Mouse (Mus musculus): ENCODE results near the gene Pcgf6.

DNA sequence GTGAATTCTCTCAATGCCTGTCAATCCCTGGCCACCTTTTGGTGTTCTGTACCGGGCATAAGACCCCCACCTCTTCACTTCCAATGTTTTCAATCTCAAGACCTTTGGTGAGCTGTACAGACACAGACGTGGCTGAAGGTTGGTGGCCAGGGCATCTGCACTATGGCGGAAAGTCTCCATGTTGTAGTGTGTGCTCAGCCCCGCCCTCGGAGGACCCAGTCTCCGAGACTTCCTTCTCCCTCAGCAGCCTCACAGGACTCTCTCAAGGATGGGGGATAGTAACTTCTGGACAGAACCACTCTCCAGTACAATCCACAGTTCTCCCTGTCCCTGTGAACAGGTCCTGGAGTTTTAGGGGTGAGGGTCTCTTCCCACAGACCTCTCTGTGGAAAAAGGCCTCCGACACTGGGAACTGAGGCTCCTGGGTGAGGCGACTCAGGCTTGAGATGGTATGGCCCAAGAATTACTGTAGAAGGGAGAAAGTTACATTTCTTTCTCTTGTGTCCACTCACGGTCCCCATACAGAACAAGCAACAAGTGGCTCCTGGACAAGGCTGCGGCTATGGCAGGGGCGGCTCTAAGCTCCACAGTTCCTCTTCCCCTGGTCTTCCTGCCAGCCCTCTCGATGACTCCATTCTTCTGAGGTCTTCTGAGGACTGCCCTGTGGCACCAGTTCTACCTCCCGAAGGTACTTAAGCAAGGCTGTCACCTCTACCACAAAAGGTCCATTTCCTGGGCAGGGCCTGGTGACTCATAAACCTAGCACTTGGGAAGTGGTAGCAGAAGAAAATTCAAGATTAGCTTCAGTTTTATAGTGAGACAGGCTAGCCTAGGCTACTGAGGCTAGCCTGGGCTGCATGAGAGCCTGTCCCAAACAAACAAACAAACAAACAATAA lies 65.7 kb downstream of the Pcgf6 start:
- TF ChIP-seq CTCF (IDR thresholded peaks at IDR 0.05; ENCODE audit: extremely low read depth, insufficient read depth, insufficient read length, insufficient replicate concordance) (no peak), POLR2A (IDR thresholded peaks at IDR 0.05; ENCODE audit: low read depth, low read length) (no peak)
